Comparison of ENCODE assay signal across 9 mouse cellular contexts in genomic region chr11:106381883-106382282, GRCm38 (mm10). TPM values are rescaled to one million over a fixed set of nuclear protein-coding genes. Genes with fewer than 3 reads are reported as not detected.
DNase-seq lines count a peak whose midpoint lies in the region; ATAC-seq and TF ChIP-seq lines count a peak whose summit lies in the region.
"Had no signal": no experiment of that assay in that cellular context is flagged by ENCODE, and none has a peak within 500 bp of the region (broad histone marks: within the 10 kb centered on the region; RNA-seq: fewer than 3 reads in every experiment).

No protein-coding gene starts in this region.

- H3K4me1 ChIP-seq in embryonic facial prominence, embryonic 15.5 days: 0 out of 2 replicates have a peak, but pooled peaks cover 6% of the 10 kb centered on the region
- no peaks in the 10 kb centered on the region for H3K4me1 ChIP-seq in kidney, postnatal 0 days (replicated peaks; ENCODE audit: insufficient read depth, low read length)
- no peaks in the 10 kb centered on the region for H3K4me1 ChIP-seq in forebrain, postnatal 0 days (ENCODE audit: insufficient read depth)

- H3K36me3 ChIP-seq in embryonic facial prominence, embryonic 15.5 days: no peaks in the 10 kb centered on the region
- no peaks in the 10 kb centered on the region for H3K36me3 ChIP-seq in kidney, postnatal 0 days (ENCODE audit: insufficient read depth, low read length)
- H3K36me3 ChIP-seq in forebrain, postnatal 0 days (ENCODE audit: insufficient read depth): no peaks in the 10 kb centered on the region

- TF ChIP-seq CTCF in layer of hippocampus, adult 2 months (conservative IDR thresholded peaks at IDR 0.05): 0 out of 2 replicates have a peak, but pooled peaks have one; percentile 16
- peak; percentile 26; the same call in 1 of the 2 replicates for TF ChIP-seq CTCF in kidney, postnatal 0 days (IDR thresholded peaks at IDR 0.05; ENCODE audit: low read depth)
- no peak for TF ChIP-seq CTCF in forebrain, postnatal 0 days (IDR thresholded peaks at IDR 0.05; ENCODE audit: low read depth)

- no peak for ATAC-seq in embryonic facial prominence, embryonic 15.5 days (ENCODE audit: insufficient number of reproducible peaks, low FRiP score, low TSS enrichment, low read depth)
- ATAC-seq in kidney, postnatal 0 days (replicated peaks; ENCODE audit: low FRiP score, low read depth): no peak
- ATAC-seq in cerebellum, adult (ENCODE audit: insufficient number of reproducible peaks, low FRiP score, low TSS enrichment): no peak
- ATAC-seq in forebrain, postnatal 0 days: no peak

- 75% methylated on average over 7 of the region's 7 CpGs for WGBS in embryonic facial prominence, embryonic 15.5 days
- WGBS in kidney, postnatal 0 days: 79% methylated on average over 7 of the region's 7 CpGs
- 83% methylated on average over 7 of the region's 7 CpGs for WGBS in forebrain, postnatal 0 days

- H3K9ac ChIP-seq in embryonic facial prominence, embryonic 15.5 days: no peak overlapping the region
- H3K9ac ChIP-seq in kidney, postnatal 0 days (ENCODE audit: low read depth, low read length): 0 out of 2 replicates have a peak overlapping the region, but pooled peaks have one; percentile 5
- no peak overlapping the region for H3K9ac ChIP-seq in forebrain, postnatal 0 days

- H3K27me3 ChIP-seq in embryonic facial prominence, embryonic 15.5 days: no peaks in the 10 kb centered on the region
- no peaks in the 10 kb centered on the region for H3K27me3 ChIP-seq in kidney, postnatal 0 days (ENCODE audit: insufficient read depth, low read length)
- H3K27me3 ChIP-seq in forebrain, postnatal 0 days (ENCODE audit: insufficient read depth, low read length): no peaks in the 10 kb centered on the region

- no peak overlapping the region for H3K4me2 ChIP-seq in embryonic facial prominence, embryonic 15.5 days (replicated peaks)
- H3K4me2 ChIP-seq in kidney, postnatal 0 days (ENCODE audit: low read length): peak overlapping the region; percentile 18
- H3K4me2 ChIP-seq in forebrain, postnatal 0 days (ENCODE audit: low read depth): no peak overlapping the region

- H3K9me3 ChIP-seq in embryonic facial prominence, embryonic 15.5 days (replicated peaks): no peaks in the 10 kb centered on the region
- H3K9me3 ChIP-seq in kidney, postnatal 0 days (replicated peaks; ENCODE audit: low read length): no peaks in the 10 kb centered on the region
- H3K9me3 ChIP-seq in forebrain, postnatal 0 days (ENCODE audit: low read length): no peaks in the 10 kb centered on the region

- H3K4me3 ChIP-seq in layer of hippocampus, adult 2 months: peak overlapping the region; percentile 8
- peak overlapping the region; percentile 18 for H3K4me3 ChIP-seq in embryonic facial prominence, embryonic 15.5 days (replicated peaks)
- H3K4me3 ChIP-seq in kidney, postnatal 0 days (replicated peaks; ENCODE audit: low read depth, low read length): peak overlapping the region; percentile 8
- H3K4me3 ChIP-seq in forebrain, postnatal 0 days (ENCODE audit: low read depth, low read length): no peak overlapping the region

- no peak for DNase-seq in layer of hippocampus, adult 2 months (ENCODE audit: low spot score in 2 of 2)
- DNase-seq in layer of hippocampus, adult 8-10 months (ENCODE audit: low spot score in 2 of 2): no peak
- DNase-seq in kidney, postnatal 0 days (ENCODE audit: low spot score): peak; percentile 14
- peak; percentile 64 for DNase-seq in lung, postnatal 14 days
- DNase-seq in spleen, adult 12 weeks (ENCODE audit: low spot score): no peak
- no peak for DNase-seq in forebrain, postnatal 0 days
- DNase-seq: cerebellum, adult 18-20 months had no signal

- peak overlapping the region; percentile 57 for H3K27ac ChIP-seq in layer of hippocampus, adult 2 months
- peak overlapping the region; percentile 58; the same call in 1 of the 2 replicates for H3K27ac ChIP-seq in embryonic facial prominence, embryonic 15.5 days (replicated peaks)
- H3K27ac ChIP-seq in kidney, postnatal 0 days: peak overlapping the region; percentile 83
- H3K27ac ChIP-seq in forebrain, postnatal 0 days (ENCODE audit: low read depth, low read length): no peak overlapping the region

RNA-seq across cellular contexts. Expression of gene Icam2, which starts 6.0 kb away (rescaled TPM):
- total RNA-seq in layer of hippocampus, adult 2 months (2021): 1 to 10 TPM; 2.1 to 2.2 TPM
- total RNA-seq in layer of hippocampus, adult 8-10 months (2022): 1 to 10 TPM; 1.7 to 3.4 (median 2.4) TPM
- 39.4 and 43.2 TPM in 2 replicates for polyA plus RNA-seq in embryonic facial prominence, embryonic 15.5 days (2015; fragmentation: Nextera tagmentation; extraction: Ambion mirVana)
- 62.5 and 63.3 TPM in 2 replicates for polyA plus RNA-seq in kidney, postnatal 0 days (2015; fragmentation: Nextera tagmentation; extraction: Ambion mirVana)
- 4.6 and 8.3 TPM in 2 replicates for total RNA-seq in forebrain, postnatal 0 days (2014; rRNA removed)
- polyA plus RNA-seq in forebrain, postnatal 0 days (2015; fragmentation: Nextera tagmentation; extraction: Ambion mirVana): 7.0 and 9.1 TPM in 2 replicates

RNA-seq across cellular contexts. Expression of gene Prr29, which starts 16.6 kb away (rescaled TPM):
- total RNA-seq in layer of hippocampus, adult 2 months (2021): not detected
- under 1 TPM in 1 of 4 experiments, not detected in 3; 0.41 TPM for total RNA-seq in layer of hippocampus, adult 8-10 months (2022)
- 2.9 and 4.7 TPM in 2 replicates for polyA plus RNA-seq in embryonic facial prominence, embryonic 15.5 days (2015; fragmentation: Nextera tagmentation; extraction: Ambion mirVana)
- 0.15 and 0.24 TPM in 2 replicates for polyA plus RNA-seq in kidney, postnatal 0 days (2015; fragmentation: Nextera tagmentation; extraction: Ambion mirVana)
- total RNA-seq in forebrain, postnatal 0 days (2014; rRNA removed): 0.23 TPM in 1 of 2 replicates, not detected in the other
- polyA plus RNA-seq in forebrain, postnatal 0 days (2015; fragmentation: Nextera tagmentation; extraction: Ambion mirVana): 0.69 TPM in 1 of 2 replicates, not detected in the other

RNA-seq across cellular contexts. Expression of gene Scn4a, which starts 28.8 kb away (rescaled TPM):
- not detected for total RNA-seq in layer of hippocampus, adult 2 months (2021)
- under 1 TPM in 2 of 4 experiments, not detected in 2; 0.07 TPM for total RNA-seq in layer of hippocampus, adult 8-10 months (2022)
- polyA plus RNA-seq in embryonic facial prominence, embryonic 15.5 days (2015; fragmentation: Nextera tagmentation; extraction: Ambion mirVana): 0.59 and 0.68 TPM in 2 replicates
- 0.22 and 0.37 TPM in 2 replicates for polyA plus RNA-seq in kidney, postnatal 0 days (2015; fragmentation: Nextera tagmentation; extraction: Ambion mirVana)
- not detected in 2 replicates for total RNA-seq in forebrain, postnatal 0 days (2014; rRNA removed)
- polyA plus RNA-seq in forebrain, postnatal 0 days (2015; fragmentation: Nextera tagmentation; extraction: Ambion mirVana): 0.06 TPM in 1 of 2 replicates, not detected in the other

Comparison
In these comparisons a context has a peak if more than half of its experiments do, and no peak if none do; other contexts are left out.
1. DNase-seq: peak in kidney, postnatal 0 days (single experiment) and lung, postnatal 14 days (single experiment); none in layer of hippocampus, adult 2 months (0 of 2), layer of hippocampus, adult 8-10 months (0 of 2), spleen, adult 12 weeks (single experiment) and forebrain, postnatal 0 days (single experiment).